Mouse (Mus musculus) frontal cortex, postnatal 25 days (tissue): ENCODE results near the gene Efna3.

Experiments
- DNase-seq, 2 experiments: peaks; one replicate each; pipeline ENCODE4 v3.0.0; 2022; ENCODE audit warnings: low spot score in 2 of 2

The Efna3 gene

GRCm38 (mm10) chr3:89284261-89284660, 38.5 kb downstream of the Efna3 start:
- no peak for DNase-seq

DNA sequence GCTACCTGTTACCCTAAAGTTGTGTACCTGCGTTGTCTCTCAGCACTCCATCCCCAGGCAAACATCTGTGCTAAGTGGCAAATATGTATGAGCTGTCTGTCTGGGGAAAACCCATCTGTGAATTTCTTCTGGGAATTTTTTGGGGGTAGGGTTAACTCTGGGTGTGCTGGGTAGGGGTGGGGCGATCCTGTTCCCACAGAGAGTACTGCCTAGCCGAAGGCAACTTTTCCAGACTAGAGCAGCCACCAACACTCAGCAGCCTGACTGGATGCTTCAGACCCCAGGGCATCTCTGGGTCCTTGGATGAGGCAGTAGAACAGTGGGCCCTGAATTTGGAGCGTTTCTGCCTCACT, 40.5 kb downstream of the Efna3 start:
- DNase-seq: no peak

DNA sequence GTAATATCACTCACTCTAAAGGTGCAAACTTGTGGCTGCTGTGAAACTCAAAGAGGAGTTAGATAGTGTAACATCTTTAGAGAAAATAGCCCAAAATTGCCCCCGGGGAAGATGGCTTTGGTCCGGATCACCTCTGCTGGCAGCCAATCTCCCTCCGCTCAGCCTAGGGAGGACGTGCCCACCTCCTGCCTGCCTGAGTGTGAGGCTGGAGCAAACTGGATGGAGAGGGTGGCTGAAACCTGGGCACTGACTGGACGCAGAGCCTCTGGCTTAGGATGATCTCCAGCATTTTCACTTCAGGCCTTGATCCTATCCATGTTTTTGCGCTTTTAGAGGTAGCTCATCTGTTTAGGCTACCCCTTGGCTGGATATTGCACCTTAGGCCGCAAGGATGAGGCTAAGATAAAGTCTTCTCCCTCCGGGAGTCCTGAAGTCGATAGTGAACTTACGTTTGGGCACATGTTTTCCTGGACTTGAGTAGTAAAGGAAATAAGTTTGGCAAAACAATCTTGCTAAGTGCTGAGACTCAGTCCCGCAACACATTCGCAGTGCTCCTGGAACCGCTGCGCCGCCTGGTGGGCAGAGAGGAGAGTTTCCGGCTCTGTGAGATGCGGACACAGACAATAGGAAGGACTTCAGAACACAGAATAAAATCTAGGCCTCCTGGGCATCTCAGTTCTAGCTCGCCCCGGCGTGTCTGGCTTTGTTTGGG, 41.0 kb downstream of the Efna3 start:
- peak in 1 of 2 experiments; percentile 78 for DNase-seq

DNA sequence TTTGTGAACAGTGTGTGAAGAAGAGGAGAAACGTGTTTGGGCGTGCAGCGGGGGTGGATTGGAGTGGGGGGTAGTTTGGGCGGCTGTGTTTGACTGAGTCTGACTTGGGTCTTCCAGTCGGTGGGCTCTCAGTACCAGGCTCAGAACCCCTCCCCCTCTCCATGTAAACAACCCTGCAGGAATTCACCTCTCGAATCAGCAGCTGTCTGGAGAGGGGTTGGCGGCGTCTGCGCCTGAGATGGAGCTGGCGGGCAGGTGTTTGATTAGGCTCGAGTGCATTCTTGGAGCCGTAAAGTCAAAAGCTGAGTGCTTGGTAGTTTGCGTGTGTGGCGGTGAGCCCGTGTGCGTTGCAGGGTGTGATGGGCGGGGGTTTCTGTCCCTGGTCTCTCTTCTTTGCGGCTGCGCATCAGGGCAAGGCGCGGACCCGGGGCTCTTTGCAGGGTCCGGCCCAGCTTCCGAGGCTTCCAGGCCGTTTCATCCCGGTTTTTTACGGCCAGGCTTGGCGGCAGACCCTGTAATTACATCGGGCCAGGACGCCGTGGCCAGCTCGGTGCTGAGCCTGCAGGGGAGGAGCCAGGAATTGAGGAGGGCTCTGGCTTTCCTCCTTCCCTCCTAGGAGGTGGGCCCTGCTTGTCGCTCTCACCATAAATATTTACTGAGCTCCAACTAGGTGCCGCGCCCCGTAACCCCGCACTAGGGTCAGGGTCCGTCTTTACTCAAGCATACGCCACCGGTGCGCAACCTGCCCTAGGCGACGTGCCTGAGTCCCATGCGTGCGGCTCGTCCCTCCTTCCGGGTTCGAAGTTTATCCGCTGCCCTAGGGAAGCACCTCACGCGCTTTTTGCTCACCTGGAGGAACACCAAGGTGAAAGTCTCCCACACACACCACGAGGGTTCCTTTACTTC, 41.9 kb downstream of the Efna3 start, which contains the start of gene Efna1:
Gene Efna1, minus strand, starts transcription at position 537 of the 906 bp plus-strand sequence.
- no peak for DNase-seq

GRCm38 (mm10) chr3:89280050-89280605, 42.6 kb downstream of the Efna3 start:
- no peak for DNase-seq

GRCm38 (mm10) chr3:89279153-89279890, 43.4 kb downstream of the Efna3 start:
- peak in 1 of 2 experiments; percentile 63 for DNase-seq

DNA sequence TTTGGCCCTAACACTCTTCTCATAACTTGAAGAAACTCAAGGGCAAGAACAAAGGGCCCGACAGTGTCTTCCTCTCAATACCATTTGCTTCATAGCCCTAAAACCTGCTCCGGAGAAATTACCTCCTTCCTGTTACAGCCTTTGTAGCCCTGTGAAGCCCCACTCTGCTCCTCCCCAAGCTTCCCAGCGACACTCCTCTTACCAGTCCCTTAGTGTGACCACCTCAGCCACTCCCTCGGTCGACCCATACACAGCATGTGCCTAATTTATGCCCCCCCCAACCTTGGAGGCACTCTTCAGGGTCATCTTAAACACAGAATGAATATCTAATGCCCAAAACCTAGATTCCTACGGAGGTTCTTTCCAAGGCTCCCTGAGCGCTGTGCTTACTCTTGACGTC, 44.1 kb downstream of the Efna3 start:
- no peak for DNase-seq

GRCm38 (mm10) chr3:89278107-89278506, 44.7 kb downstream of the Efna3 start:
- DNase-seq: no peak

- no peak for DNase-seq
Observed at GRCm38 (mm10) chr3:89277281-89278021, 45.3 kb downstream of the Efna3 start.

DNA sequence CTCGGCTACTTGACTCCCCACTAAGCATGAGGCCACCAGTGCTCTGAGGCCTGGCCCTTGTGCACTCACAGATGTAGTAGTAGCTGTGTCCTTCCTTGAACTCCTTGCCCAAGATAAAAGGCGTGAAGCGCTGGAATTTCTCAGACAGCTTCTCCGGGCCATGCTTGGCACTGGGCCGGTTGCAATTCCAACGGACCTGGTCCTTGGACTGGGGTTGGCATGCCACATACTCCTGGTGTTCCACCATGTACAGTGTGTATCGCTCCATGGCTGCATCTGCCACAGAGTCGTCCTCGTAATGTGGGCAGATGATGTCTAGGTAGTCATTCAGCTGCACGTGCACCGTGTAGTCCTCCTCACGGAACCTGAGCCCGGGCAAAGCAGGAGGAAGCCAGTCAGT, 46.7 kb downstream of the Efna3 start:
- no peak for DNase-seq

GRCm38 (mm10) chr3:89271760-89272159, 51.0 kb downstream of the Efna3 start:
- no peak for DNase-seq

DNA sequence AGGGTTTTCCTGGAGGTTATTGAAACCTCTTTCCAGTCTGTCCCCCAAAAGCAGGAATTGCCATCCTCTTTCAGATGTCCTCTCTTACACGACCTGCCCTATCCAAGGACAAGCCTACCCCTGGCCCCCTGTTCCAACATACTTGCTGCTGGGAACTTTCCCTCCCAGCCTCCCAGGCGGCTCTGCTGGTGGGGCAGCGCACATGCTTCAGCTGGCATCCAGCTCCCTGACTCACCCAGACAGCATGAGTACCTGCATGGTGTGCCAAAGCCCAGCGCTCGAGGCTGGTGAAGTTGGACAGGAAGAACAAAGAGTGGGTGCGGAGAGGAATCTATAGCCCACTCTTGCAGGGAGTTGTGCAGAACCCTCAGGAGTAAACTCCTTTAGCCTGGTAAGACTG, 51.9 kb downstream of the Efna3 start:
- DNase-seq: peak in 1 of 2 experiments; percentile 43

- peak; percentile 70 to 76 for DNase-seq
Observed at GRCm38 (mm10) chr3:89270051-89270755, 52.6 kb downstream of the Efna3 start, which contains the start of gene Slc50a1. Slc50a1 (minus strand) TSS chr3:89270570.

DNA sequence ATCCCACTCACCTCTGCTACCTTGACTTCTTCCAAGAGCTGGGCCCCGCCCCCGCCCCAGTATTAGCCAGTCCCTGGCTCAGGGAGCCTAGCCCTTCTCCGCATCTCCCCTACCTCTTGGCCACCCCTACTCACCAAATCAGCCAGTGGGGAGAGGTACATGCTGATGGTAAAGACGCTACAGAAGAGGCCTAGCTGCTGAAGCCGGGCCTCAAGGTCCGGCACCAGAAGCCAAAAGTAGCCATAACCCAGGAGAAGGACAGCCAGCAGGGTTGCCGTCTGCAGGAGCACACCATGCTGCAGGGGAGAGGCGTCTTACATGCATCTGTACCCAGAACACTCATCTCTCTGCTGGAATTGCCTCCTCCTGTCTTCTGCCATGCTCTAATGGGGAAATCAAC, 53.8 kb downstream of the Efna3 start:
- no peak for DNase-seq

DNA sequence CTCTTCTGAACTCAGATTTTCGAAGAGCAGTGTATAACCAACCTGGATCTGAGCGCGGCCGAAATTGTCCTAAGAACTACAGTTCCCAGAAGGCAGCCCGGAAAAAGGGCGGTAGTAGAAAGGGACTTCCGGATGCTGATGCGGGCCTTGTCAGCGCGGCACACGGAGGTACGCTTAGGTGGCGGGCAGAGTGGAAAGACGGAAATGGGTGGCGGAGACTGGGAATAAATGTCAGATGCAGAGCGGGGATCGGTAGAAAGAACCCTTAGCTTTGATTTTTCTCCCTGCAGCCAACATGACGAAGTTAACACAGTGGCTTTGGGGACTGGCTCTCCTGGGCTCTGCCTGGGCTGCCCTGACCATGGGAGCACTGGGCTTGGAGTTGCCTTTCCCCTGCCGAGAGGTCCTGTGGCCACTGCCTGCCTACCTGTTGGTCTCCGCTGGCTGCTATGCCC, 56.3 kb downstream of the Efna3 start:
- peak in 1 of 2 experiments; percentile 66 for DNase-seq
